Mouse (Mus musculus): ENCODE results near the gene Garem2.
"Not testable (repeated sequence)": the region's sequence is repeated elsewhere in the genome, so short reads cannot be mapped to it uniquely, and the experiment has no call there.

The Garem2 gene

GRCm38 (mm10) chr5:30104841-30105667 lies at the start of gene Garem2:
TSS of gene Garem2 (plus strand) at chr5:30105161.
- no peak for DNase-seq (ENCODE audit: low read depth)

GRCm38 (mm10) chr5:30058216-30058731 lies 46.7 kb upstream of the Garem2 start:
- no peak for DNase-seq (ENCODE audit: low read depth)

GRCm38 (mm10) chr5:30059607-30060006 lies 45.4 kb upstream of the Garem2 start:
- not testable (repeated sequence) for DNase-seq (ENCODE audit: low read depth)

GRCm38 (mm10) chr5:30067726-30068125 lies 37.2 kb upstream of the Garem2 start:
- DNase-seq (ENCODE audit: low read depth): no peak

DNA sequence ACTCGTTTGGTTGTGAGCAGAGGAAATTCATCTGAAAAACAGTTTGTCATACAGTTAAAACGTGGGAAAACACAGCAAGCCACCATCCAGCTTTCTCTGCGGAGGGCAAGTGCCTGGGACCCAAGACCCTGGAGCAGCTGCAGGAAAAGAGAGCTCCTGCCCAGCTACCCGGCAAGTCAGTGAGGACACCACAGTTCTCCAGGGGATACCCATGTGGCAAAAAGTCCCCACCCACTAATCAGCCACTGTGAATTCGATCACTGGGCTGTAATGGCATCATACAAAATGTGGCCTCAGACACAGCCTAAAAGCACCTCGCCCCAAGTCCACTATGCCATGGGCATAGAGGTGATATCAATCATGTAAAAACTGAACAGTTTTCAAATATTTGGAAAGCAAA lies 33.3 kb upstream of the Garem2 start:
- DNase-seq (ENCODE audit: low read depth): no peak

DNA sequence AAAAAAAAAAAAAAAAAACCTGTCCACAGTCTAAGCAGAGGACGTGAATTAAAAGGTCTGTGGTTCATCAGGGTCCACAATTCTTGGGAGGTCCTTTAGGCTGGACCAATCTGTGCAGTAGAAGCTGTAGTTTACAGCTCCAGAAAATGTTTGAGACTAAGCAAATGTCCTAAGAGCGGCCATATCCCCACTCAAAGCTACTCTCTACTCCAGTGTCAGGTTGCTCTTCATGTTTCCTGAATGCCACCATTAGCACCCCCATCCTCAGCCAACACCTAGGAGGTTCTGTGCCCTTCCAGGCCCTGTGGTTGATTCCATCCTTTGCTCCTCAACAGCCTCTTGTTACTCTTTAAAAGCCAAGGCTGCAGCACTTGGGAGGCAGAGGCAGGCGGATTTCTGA lies 32.6 kb upstream of the Garem2 start:
- no peak for DNase-seq (ENCODE audit: low read depth)

GRCm38 (mm10) chr5:30072825-30073821 lies 31.8 kb upstream of the Garem2 start, which contains the start of gene Tyms:
TSS of gene Tyms (minus strand) at chr5:30073617.
- peak; percentile 75 for DNase-seq (ENCODE audit: low read depth)

DNA sequence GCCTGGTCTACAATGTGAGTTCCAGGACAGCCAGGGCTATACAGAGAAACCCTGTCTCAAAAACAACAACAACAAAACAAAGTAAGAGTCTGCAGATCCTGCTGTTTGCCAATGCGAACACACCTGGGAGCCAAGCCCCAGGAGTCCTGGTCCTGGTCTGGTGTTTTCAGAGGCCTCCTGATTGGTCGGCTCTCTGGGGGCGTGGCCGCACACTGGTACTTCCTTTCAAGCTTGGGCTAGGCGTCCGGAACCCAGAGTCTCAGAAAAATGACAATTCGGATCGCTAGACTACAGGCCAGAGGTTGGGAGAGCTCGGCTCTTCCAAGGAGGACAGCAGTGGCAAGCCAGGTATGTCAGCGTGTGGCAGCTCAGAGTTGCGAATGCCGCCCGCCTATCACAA lies 12.3 kb upstream of the Garem2 start:
- DNase-seq (ENCODE audit: low read depth): no peak

DNA sequence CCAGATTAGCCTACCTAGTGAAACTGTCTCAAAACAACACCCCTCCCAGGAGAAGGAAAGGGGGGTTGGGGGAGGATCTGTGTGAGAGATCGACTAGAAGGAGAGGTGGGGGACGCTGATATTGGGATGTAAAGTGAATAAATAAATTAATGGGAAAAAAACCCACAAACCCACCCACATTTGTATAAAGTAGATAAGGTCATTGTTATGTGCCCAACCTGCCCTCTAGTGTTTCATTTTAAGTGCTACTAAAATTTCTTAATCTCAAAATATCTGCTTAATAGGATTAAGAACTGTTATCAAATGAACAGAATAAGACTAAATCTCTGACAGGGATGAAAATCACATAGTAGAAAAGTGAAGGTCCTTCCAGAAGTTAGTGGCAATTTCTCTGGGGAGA lies 10.6 kb upstream of the Garem2 start:
- DNase-seq (ENCODE audit: low read depth): no peak

GRCm38 (mm10) chr5:30095731-30096130 lies 9.2 kb upstream of the Garem2 start:
- no peak for DNase-seq (ENCODE audit: low read depth)

GRCm38 (mm10) chr5:30098260-30098659 lies 6.7 kb upstream of the Garem2 start:
- DNase-seq (ENCODE audit: low read depth): no peak

GRCm38 (mm10) chr5:30103340-30103739 lies 1.6 kb upstream of the Garem2 start:
- DNase-seq (ENCODE audit: low read depth): no peak

DNA sequence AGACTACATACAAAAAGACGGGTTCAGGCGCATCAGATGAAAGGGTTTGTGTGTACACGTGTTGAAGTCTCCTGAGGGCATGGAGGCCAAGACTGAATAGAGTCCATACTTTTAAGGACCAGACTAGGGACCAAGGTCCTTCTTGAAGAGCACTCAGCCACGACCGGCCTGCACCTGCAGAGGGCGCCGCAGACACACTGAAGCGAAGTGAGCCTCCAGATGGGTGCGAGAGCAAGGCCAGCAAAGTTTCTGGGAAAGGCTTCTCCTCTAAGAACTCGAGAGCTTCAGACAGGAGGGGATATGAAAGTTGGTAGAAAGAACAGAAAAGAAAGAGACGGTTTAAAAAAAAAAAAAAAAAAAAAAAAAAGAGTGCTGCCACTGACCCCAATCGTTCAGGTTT lies 622 bp upstream of the Garem2 start:
- no peak for DNase-seq (ENCODE audit: low read depth)

DNA sequence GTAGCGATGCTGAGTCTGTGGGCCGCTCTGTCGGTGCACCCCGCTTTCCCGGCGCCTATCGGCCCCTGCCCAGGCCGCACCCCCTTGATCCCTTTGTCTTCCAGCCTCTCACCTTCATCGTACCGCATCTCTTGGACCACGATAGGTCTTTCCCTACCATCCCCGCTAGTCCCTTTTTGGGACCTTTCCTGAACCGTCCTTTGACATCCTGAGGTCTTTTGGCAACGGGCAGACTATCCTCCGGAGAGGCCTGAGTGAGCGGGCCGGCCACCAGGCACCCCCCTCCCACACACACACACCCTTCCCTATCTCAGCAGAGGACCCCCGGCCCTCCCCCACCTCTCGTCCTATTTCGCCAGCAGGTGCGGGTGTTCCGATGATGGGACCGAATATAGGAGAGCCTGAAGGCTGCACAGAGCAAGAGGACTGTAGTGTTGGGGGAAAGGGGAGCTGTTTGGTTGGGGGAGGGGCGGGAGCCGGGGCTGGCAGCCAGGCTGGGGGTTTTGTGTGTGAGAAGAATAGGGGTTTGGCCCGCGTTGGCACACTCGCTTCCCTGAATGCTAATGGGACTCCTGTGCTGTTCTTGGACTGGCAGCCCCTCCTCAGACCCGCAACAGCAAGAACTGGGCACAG lies 823 bp downstream of the Garem2 start, which contains the start of gene 3110082J24Rik:
Gene 3110082J24Rik, minus strand, starts transcription at position 419 of the 633 bp plus-strand sequence.
- DNase-seq (ENCODE audit: low read depth): no peak

DNA sequence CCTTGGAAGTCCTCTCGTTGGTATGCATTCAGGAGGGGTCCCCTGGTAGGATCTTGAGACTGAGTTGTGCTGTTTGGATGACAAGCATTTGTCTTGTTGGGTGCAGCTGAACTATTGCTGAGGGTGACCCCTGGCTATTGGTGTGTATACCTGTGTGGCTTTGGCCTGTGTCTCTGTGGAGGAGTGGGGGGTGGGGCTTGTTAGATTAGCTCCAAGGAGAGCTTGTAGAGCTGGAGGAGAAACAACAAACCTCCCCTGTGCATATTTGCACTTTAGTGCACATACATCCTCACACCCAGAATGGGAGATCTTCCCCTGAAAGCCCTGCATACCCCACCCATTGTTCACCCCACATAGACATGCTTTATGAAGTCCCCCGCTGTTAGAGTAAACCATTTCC lies 1.8 kb downstream of the Garem2 start:
- no peak for DNase-seq (ENCODE audit: low read depth)

GRCm38 (mm10) chr5:30107186-30107585 lies 2.2 kb downstream of the Garem2 start:
- no peak for DNase-seq (ENCODE audit: low read depth)

- DNase-seq (ENCODE audit: low read depth): no peak
Observed at GRCm38 (mm10) chr5:30107611-30108041, 2.7 kb downstream of the Garem2 start.

- DNase-seq (ENCODE audit: low read depth): no peak
Observed at GRCm38 (mm10) chr5:30108233-30108632, 3.3 kb downstream of the Garem2 start.

- no peak for DNase-seq (ENCODE audit: low read depth)
Observed at GRCm38 (mm10) chr5:30109899-30110298, 4.9 kb downstream of the Garem2 start.

DNA sequence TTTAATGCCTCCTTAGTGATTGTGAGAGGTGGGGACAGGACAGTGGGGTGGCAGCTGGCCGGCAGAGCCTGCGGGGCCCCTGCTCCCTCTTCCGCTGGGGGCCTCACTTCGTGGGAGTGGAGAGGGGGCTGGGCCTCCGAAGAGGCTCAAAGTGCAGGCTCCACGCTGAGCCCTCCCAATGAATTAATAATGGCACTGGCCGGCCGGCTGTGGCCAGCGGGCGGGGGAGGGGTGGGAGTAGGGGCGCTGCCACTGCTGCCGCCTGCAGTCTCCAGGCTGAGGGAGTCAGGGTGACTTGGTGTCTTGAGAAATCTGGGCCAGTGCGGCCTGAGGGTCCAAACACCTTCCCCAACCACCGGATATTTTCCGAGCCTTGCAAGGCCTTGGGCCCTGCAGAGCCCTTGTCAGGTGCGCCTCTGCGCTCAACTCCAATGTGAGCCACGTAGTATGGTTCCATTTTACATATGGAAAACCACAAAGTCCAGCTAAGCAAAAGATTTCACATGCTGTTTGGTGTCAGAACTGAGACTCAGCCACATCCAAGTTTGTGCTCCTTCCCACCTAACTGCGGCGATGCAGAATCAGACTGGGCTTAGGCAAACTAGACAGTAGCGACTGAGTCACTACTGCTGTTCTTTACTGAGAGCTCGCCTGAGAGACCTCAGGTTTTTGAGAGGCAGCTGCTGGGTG lies 5.6 kb downstream of the Garem2 start:
- DNase-seq (ENCODE audit: low read depth): no peak

DNA sequence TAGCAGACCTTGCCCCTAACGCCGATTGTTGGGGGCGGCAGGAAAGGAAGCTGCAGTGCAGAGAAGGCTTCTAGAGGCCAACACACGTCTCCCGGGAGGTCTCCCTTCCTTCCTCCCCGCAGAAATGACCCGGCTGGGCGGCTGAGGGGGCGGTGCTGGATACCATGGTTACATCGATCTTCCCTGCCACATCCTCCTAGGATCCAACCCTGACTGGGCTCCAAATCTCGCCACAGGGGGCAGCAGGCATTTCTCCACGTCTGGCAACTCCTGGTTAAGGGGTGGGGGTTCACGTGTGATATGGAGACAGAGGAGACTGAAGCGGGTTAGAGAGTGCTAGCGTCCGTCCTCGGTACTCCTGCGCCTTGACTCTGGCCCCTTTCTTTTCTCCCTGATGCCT lies 6.2 kb downstream of the Garem2 start:
- no peak for DNase-seq (ENCODE audit: low read depth)
